Mouse (Mus musculus): ENCODE measurements at regions not wholly inside any gene's neighbourhood (a gene's known extent, or its start where the extent isn't known, plus 50 kb on each side); places are given as distances from the start of the nearest gene placed in this dataset.
A peak's percentile ranks its signal among the peaks of the same experiment; 100 is the strongest.

- no peak for DNase-seq
These were observed 650.6 kb downstream of the Pdcd6ip start for GRCm38 (mm10) chr9:113057415-113057814.

GRCm38 (mm10) chr9:113044556-113045178 lies 663.4 kb downstream of the Pdcd6ip start:
- DNase-seq: peak; percentile 56

GRCm38 (mm10) chr9:113040885-113041284 lies 667.2 kb downstream of the Pdcd6ip start:
- no peak for DNase-seq

GRCm38 (mm10) chr9:113033996-113034395 lies 674.1 kb downstream of the Pdcd6ip start:
- peak; percentile 68 for DNase-seq

GRCm38 (mm10) chr9:113029091-113029490 lies 679.0 kb downstream of the Pdcd6ip start:
- DNase-seq: no peak

- no peak for DNase-seq
These were observed 681.2 kb downstream of the Pdcd6ip start for GRCm38 (mm10) chr9:113026904-113027193.

GRCm38 (mm10) chr9:113026096-113026903 lies 681.8 kb downstream of the Pdcd6ip start:
- no peak for DNase-seq

- DNase-seq: peak; percentile 84
These were observed 686.0 kb downstream of the Pdcd6ip start for GRCm38 (mm10) chr9:113021866-113022645.

- peak; percentile 60 for DNase-seq
These were observed 688.5 kb downstream of the Pdcd6ip start for GRCm38 (mm10) chr9:113019576-113019975.

- no peak for DNase-seq
These were observed 700.0 kb downstream of the Pdcd6ip start for GRCm38 (mm10) chr9:113008106-113008505.

GRCm38 (mm10) chr9:112996204-112996603 lies 711.9 kb downstream of the Pdcd6ip start:
- DNase-seq: no peak

GRCm38 (mm10) chr9:112994774-112995173 lies 713.3 kb downstream of the Pdcd6ip start:
- DNase-seq: no peak

- no peak for DNase-seq
These were observed 714.4 kb downstream of the Pdcd6ip start for GRCm38 (mm10) chr9:112993627-112994026.

GRCm38 (mm10) chr9:112992937-112993336 lies 715.1 kb downstream of the Pdcd6ip start:
- DNase-seq: no peak

- DNase-seq: no peak
These were observed 724.7 kb downstream of the Pdcd6ip start for GRCm38 (mm10) chr9:112983353-112983752.

GRCm38 (mm10) chr9:112951567-112951966 lies 715.8 kb upstream of the Arpp21 start:
- peak; percentile 62 for DNase-seq

- no peak for DNase-seq
These were observed 714.3 kb upstream of the Arpp21 start for GRCm38 (mm10) chr9:112950056-112950455.

- DNase-seq: no peak
These were observed 703.0 kb upstream of the Arpp21 start for GRCm38 (mm10) chr9:112938781-112939180.

GRCm38 (mm10) chr9:112909311-112910101 lies 673.8 kb upstream of the Arpp21 start:
- DNase-seq: no peak

GRCm38 (mm10) chr9:112905955-112906354 lies 670.2 kb upstream of the Arpp21 start:
- DNase-seq: peak; percentile 13

GRCm38 (mm10) chr9:112864921-112865320 lies 629.2 kb upstream of the Arpp21 start:
- DNase-seq: no peak

- no peak for DNase-seq
These were observed 625.4 kb upstream of the Arpp21 start for GRCm38 (mm10) chr9:112861136-112861535.
